ENCODE assay signal across 11 mouse cellular contexts in genomic region chr4:154948066-154948939, GRCm38 (mm10). TPM values are rescaled to one million over a fixed set of nuclear protein-coding genes. Genes with fewer than 3 reads are reported as not detected.
DNase-seq lines count a peak whose midpoint lies in the region; ATAC-seq and TF ChIP-seq lines count a peak whose summit lies in the region.
"Had no signal": no experiment of that assay in that cellular context is flagged by ENCODE, and none has a peak within 500 bp of the region (broad histone marks: within the 10 kb centered on the region; RNA-seq: fewer than 3 reads in every experiment).

No protein-coding gene starts in this region.

- H3K9me3 ChIP-seq in embryonic facial prominence, embryonic 11.5 days (replicated peaks; ENCODE audit: control insufficient read depth, low read length): no peaks in the 10 kb centered on the region
- H3K9me3 ChIP-seq in midbrain, embryonic 15.5 days: no peaks in the 10 kb centered on the region
- H3K9me3 ChIP-seq in liver, postnatal 0 days (ENCODE audit: low read length): no peaks in the 10 kb centered on the region
- H3K9me3 ChIP-seq: embryonic facial prominence, embryonic 12.5 days had no signal

- no peak for TF ChIP-seq CTCF in cerebellum, adult 2 months (IDR thresholded peaks at IDR 0.05; ENCODE audit: borderline replicate concordance, insufficient read depth, low read depth, low read length)
- TF ChIP-seq CTCF in liver, postnatal 0 days (IDR thresholded peaks at IDR 0.05; ENCODE audit: low read depth): no peak
- no peak for TF ChIP-seq CTCF in thymus, adult 2 months (IDR thresholded peaks at IDR 0.05; ENCODE audit: borderline replicate concordance, control insufficient read depth, extremely low read depth, insufficient read depth, low read length, poor library complexity)

- 24% methylated on average over 14 of the region's 14 CpGs for WGBS in cerebellum, adult 2 months
- WGBS in embryonic facial prominence, embryonic 11.5 days: 49% methylated on average over 14 of the region's 14 CpGs
- WGBS in midbrain, embryonic 15.5 days: 32% methylated on average over 14 of the region's 14 CpGs
- 44% methylated on average over 14 of the region's 14 CpGs for WGBS in liver, postnatal 0 days (ENCODE audit: insufficient replicate concordance)
- 52% methylated on average over 14 of the region's 14 CpGs for WGBS in thymus, adult 2 months

- H3K4me3 ChIP-seq in cerebellum, adult 2 months (replicated peaks; ENCODE audit: insufficient read depth, low read depth, low read length): no peak overlapping the region
- no peak overlapping the region for H3K4me3 ChIP-seq in embryonic facial prominence, embryonic 11.5 days (ENCODE audit: low read depth, low read length)
- H3K4me3 ChIP-seq in midbrain, embryonic 15.5 days: no peak overlapping the region
- H3K4me3 ChIP-seq in liver, postnatal 0 days (ENCODE audit: low read depth, low read length): no peak overlapping the region
- H3K4me3 ChIP-seq in thymus, adult 2 months (ENCODE audit: control insufficient read depth, insufficient read depth, low read length): no peak overlapping the region
- H3K4me3 ChIP-seq: embryonic facial prominence, embryonic 12.5 days; myocyte had no signal

- no peak for TF ChIP-seq EP300 in liver, postnatal 0 days (IDR thresholded peaks at IDR 0.05; ENCODE audit: low read depth)

- H3K36me3 ChIP-seq in embryonic facial prominence, embryonic 11.5 days (replicated peaks; ENCODE audit: control insufficient read depth, insufficient read depth, low read depth, low read length): no peaks in the 10 kb centered on the region
- no peaks in the 10 kb centered on the region for H3K36me3 ChIP-seq in midbrain, embryonic 15.5 days (replicated peaks)
- H3K36me3 ChIP-seq in liver, postnatal 0 days (replicated peaks; ENCODE audit: insufficient read depth, low read length): no peaks in the 10 kb centered on the region
- H3K36me3 ChIP-seq in thymus, adult 2 months (ENCODE audit: control insufficient read depth, insufficient read depth, low read length): no peaks in the 10 kb centered on the region
- H3K36me3 ChIP-seq: embryonic facial prominence, embryonic 12.5 days had no signal

- H3K4me1 ChIP-seq in cerebellum, adult 2 months (ENCODE audit: control insufficient read depth, insufficient read depth, low read length): peaks cover 11% of the 10 kb centered on the region
- H3K4me1 ChIP-seq in embryonic facial prominence, embryonic 11.5 days (ENCODE audit: control insufficient read depth, insufficient read depth, low read length): peaks cover 3% of the 10 kb centered on the region; the same call in 1 of the 2 replicates
- H3K4me1 ChIP-seq in midbrain, embryonic 15.5 days: peaks cover 32% of the 10 kb centered on the region
- peaks cover 12% of the 10 kb centered on the region; the same call in 1 of the 2 replicates for H3K4me1 ChIP-seq in liver, postnatal 0 days (ENCODE audit: insufficient read depth)
- H3K4me1 ChIP-seq in thymus, adult 2 months (replicated peaks; ENCODE audit: control insufficient read depth, insufficient read depth, low read length): peaks cover 5% of the 10 kb centered on the region

- peak; percentile 55 to 75 for DNase-seq in cerebellum, postnatal 4 days (ENCODE audit: low spot score in 2 of 2)
- no peak for DNase-seq in cerebellum, adult 2 months
- no peak for DNase-seq in embryonic facial prominence, embryonic 11.5 days (ENCODE audit: low spot score)
- DNase-seq in layer of hippocampus, adult 9-11 months: peak; percentile 60
- DNase-seq in frontal cortex, postnatal 25 days (ENCODE audit: low spot score in 2 of 2): no peak
- DNase-seq in liver, postnatal 0 days: no peak
- DNase-seq in thymus, adult 2 months: no peak
- DNase-seq: B cell, adult 2 months had no signal

- H3K4me2 ChIP-seq in embryonic facial prominence, embryonic 11.5 days (ENCODE audit: low read depth, low read length): no peak overlapping the region
- H3K4me2 ChIP-seq in midbrain, embryonic 15.5 days: no peak overlapping the region
- no peak overlapping the region for H3K4me2 ChIP-seq in liver, postnatal 0 days (ENCODE audit: low read depth, low read length)
- H3K4me2 ChIP-seq: embryonic facial prominence, embryonic 12.5 days had no signal

- 0 out of 2 replicates have a peak, but pooled peaks have one; percentile 14 for ATAC-seq in embryonic facial prominence, embryonic 11.5 days (replicated peaks; ENCODE audit: insufficient number of reproducible peaks, low FRiP score, low TSS enrichment, low read depth)
- ATAC-seq in midbrain, embryonic 15.5 days (replicated peaks): peak; percentile 67
- no peak for ATAC-seq in liver, postnatal 0 days

- no peaks in the 10 kb centered on the region; the same call in 1 of the 2 replicates for H3K27me3 ChIP-seq in cerebellum, adult 2 months (ENCODE audit: control insufficient read depth, insufficient read depth, low read length)
- H3K27me3 ChIP-seq in embryonic facial prominence, embryonic 11.5 days (ENCODE audit: control insufficient read depth, insufficient read depth, low read length): peaks cover 35% of the 10 kb centered on the region
- no peaks in the 10 kb centered on the region; the same call in 1 of the 2 replicates for H3K27me3 ChIP-seq in midbrain, embryonic 15.5 days (replicated peaks)
- H3K27me3 ChIP-seq in liver, postnatal 0 days (ENCODE audit: insufficient read depth, low read length): peaks cover 54% of the 10 kb centered on the region
- H3K27me3 ChIP-seq in thymus, adult 2 months (ENCODE audit: control insufficient read depth, insufficient read depth, low read length): peaks cover under 1% of the 10 kb centered on the region; the same call in 1 of the 2 replicates

- H3K9ac ChIP-seq in embryonic facial prominence, embryonic 11.5 days (replicated peaks; ENCODE audit: low read length): no peak overlapping the region
- H3K9ac ChIP-seq in midbrain, embryonic 15.5 days: no peak overlapping the region
- H3K9ac ChIP-seq in liver, postnatal 0 days (replicated peaks): no peak overlapping the region
- H3K9ac ChIP-seq: embryonic facial prominence, embryonic 12.5 days had no signal

- TF ChIP-seq POLR2A in cerebellum, adult 2 months (IDR thresholded peaks at IDR 0.05; ENCODE audit: borderline replicate concordance, insufficient read depth, low read length): no peak
- TF ChIP-seq POLR2A in thymus, adult 2 months (IDR thresholded peaks at IDR 0.05; ENCODE audit: control insufficient read depth, extremely low read depth, insufficient read depth, low read length, poor library complexity): no peak

- no peak overlapping the region for H3K27ac ChIP-seq in cerebellum, adult 2 months (ENCODE audit: insufficient read depth, low read length)
- H3K27ac ChIP-seq in embryonic facial prominence, embryonic 11.5 days (replicated peaks; ENCODE audit: low read depth, low read length): no peak overlapping the region
- H3K27ac ChIP-seq in midbrain, embryonic 15.5 days: peak overlapping the region; percentile 69
- no peak overlapping the region for H3K27ac ChIP-seq in liver, postnatal 0 days (ENCODE audit: low read depth)
- no peak overlapping the region for H3K27ac ChIP-seq in thymus, adult 2 months (ENCODE audit: control insufficient read depth, insufficient read depth, low read length)
- H3K27ac ChIP-seq: embryonic facial prominence, embryonic 12.5 days had no signal

RNA-seq across cellular contexts. Expression of gene Hes5, which starts 12.4 kb away (rescaled TPM):
- 4.6 and 4.8 TPM in 2 replicates for polyA plus RNA-seq in cerebellum, adult 2 months (2012; rRNA removed)
- polyA plus RNA-seq in embryonic facial prominence, embryonic 11.5 days (2014; fragmentation: Nextera tagmentation; extraction: Ambion mirVana): 35.4 and 47.4 TPM in 2 replicates
- polyA plus RNA-seq in midbrain, embryonic 15.5 days (2015; fragmentation: Nextera tagmentation; extraction: Ambion mirVana): 116 and 149 TPM in 2 replicates
- polyA plus RNA-seq in liver, postnatal 0 days (2015; fragmentation: Nextera tagmentation; extraction: Ambion mirVana): 0.15 and 0.21 TPM in 2 replicates
- 4.1 and 5.6 TPM in 2 replicates for polyA plus RNA-seq in thymus, adult 2 months (2012; rRNA removed)
- polyA plus RNA-seq: myocyte had no signal

RNA-seq across cellular contexts. Expression of gene Pank4, which starts 15.6 kb away (rescaled TPM):
- polyA plus RNA-seq in cerebellum, adult 2 months (2012; rRNA removed): 84.6 and 85.5 TPM in 2 replicates
- 43.6 and 48.8 TPM in 2 replicates for polyA plus RNA-seq in embryonic facial prominence, embryonic 11.5 days (2014; fragmentation: Nextera tagmentation; extraction: Ambion mirVana)
- 44.3 and 44.9 TPM in 2 replicates for polyA plus RNA-seq in midbrain, embryonic 15.5 days (2015; fragmentation: Nextera tagmentation; extraction: Ambion mirVana)
- polyA plus RNA-seq in liver, postnatal 0 days (2015; fragmentation: Nextera tagmentation; extraction: Ambion mirVana): 10.9 and 11.4 TPM in 2 replicates
- polyA plus RNA-seq in thymus, adult 2 months (2012; rRNA removed): 121 and 155 TPM in 2 replicates

RNA-seq across cellular contexts. Expression of gene Tnfrsf14, which starts 19.9 kb away (rescaled TPM):
- 0.80 and 1.3 TPM in 2 replicates for polyA plus RNA-seq in cerebellum, adult 2 months (2012; rRNA removed)
- polyA plus RNA-seq in embryonic facial prominence, embryonic 11.5 days (2014; fragmentation: Nextera tagmentation; extraction: Ambion mirVana): 0.35 and 0.71 TPM in 2 replicates
- 0.19 and 0.28 TPM in 2 replicates for polyA plus RNA-seq in midbrain, embryonic 15.5 days (2015; fragmentation: Nextera tagmentation; extraction: Ambion mirVana)
- polyA plus RNA-seq in liver, postnatal 0 days (2015; fragmentation: Nextera tagmentation; extraction: Ambion mirVana): 17.2 and 20.0 TPM in 2 replicates
- polyA plus RNA-seq in thymus, adult 2 months (2012; rRNA removed): 215 and 227 TPM in 2 replicates

RNA-seq across cellular contexts. Expression of gene Fam213b, which starts 49.4 kb away (rescaled TPM):
- 171 and 180 TPM in 2 replicates for polyA plus RNA-seq in cerebellum, adult 2 months (2012; rRNA removed)
- 45.7 and 46.9 TPM in 2 replicates for polyA plus RNA-seq in embryonic facial prominence, embryonic 11.5 days (2014; fragmentation: Nextera tagmentation; extraction: Ambion mirVana)
- 56.1 and 62.6 TPM in 2 replicates for polyA plus RNA-seq in midbrain, embryonic 15.5 days (2015; fragmentation: Nextera tagmentation; extraction: Ambion mirVana)
- polyA plus RNA-seq in liver, postnatal 0 days (2015; fragmentation: Nextera tagmentation; extraction: Ambion mirVana): 5.9 and 6.5 TPM in 2 replicates
- polyA plus RNA-seq in thymus, adult 2 months (2012; rRNA removed): 77.1 and 105 TPM in 2 replicates

Comparison
In these comparisons a context has a peak if more than half of its experiments do, and no peak if none do; other contexts are left out.
1. DNase-seq: peak in cerebellum, postnatal 4 days (2 of 2) and layer of hippocampus, adult 9-11 months (single experiment); none in cerebellum, adult 2 months (0 of 2), embryonic facial prominence, embryonic 11.5 days (single experiment), frontal cortex, postnatal 25 days (0 of 2), liver, postnatal 0 days (single experiment) and thymus, adult 2 months (single experiment).